Mouse (Mus musculus) cerebellum, postnatal 25 days (tissue): ENCODE data around the gene Map3k6.

Experiments used
- DNase-seq, 2 experiments: peaks; one replicate each; pipeline ENCODE4 v3.0.0; 2021; ENCODE audit warnings: mixed read lengths in 2 of 2

Map3k6 gene

GRCm38 (mm10) chr4:133217641-133218040, 23.0 kb upstream of the Map3k6 start:
- DNase-seq = peak; percentile 74 to 84

- no peak for DNase-seq
Observed at GRCm38 (mm10) chr4:133218745-133219144, 21.9 kb upstream of the Map3k6 start.

GRCm38 (mm10) chr4:133220656-133221055, 20.0 kb upstream of the Map3k6 start:
- peak in 1 of 2 experiments; percentile 55 for DNase-seq

GRCm38 (mm10) chr4:133221701-133222100, 18.9 kb upstream of the Map3k6 start:
- no peak for DNase-seq

GRCm38 (mm10) chr4:133223875-133224274, 16.7 kb upstream of the Map3k6 start:
- no peak for DNase-seq

GRCm38 (mm10) chr4:133226073-133226472, 14.5 kb upstream of the Map3k6 start:
- peak in 1 of 2 experiments; percentile 28 for DNase-seq

GRCm38 (mm10) chr4:133227636-133228035, 13.0 kb upstream of the Map3k6 start:
- DNase-seq = no peak

GRCm38 (mm10) chr4:133229582-133229981, 11.0 kb upstream of the Map3k6 start:
- DNase-seq = no peak

- peak in 1 of 2 experiments; percentile 52 for DNase-seq
Observed at GRCm38 (mm10) chr4:133233285-133233976, 7.2 kb upstream of the Map3k6 start.

- DNase-seq = no peak
Observed at GRCm38 (mm10) chr4:133234771-133235170, 5.8 kb upstream of the Map3k6 start.

GRCm38 (mm10) chr4:133235415-133235814, 5.2 kb upstream of the Map3k6 start:
- no peak for DNase-seq

- DNase-seq = no peak
Observed at GRCm38 (mm10) chr4:133237911-133238310, 2.7 kb upstream of the Map3k6 start.

GRCm38 (mm10) chr4:133240934-133241908, 603 bp downstream of the Map3k6 start:
- DNase-seq = peak; percentile 90 to 93

GRCm38 (mm10) chr4:133241910-133242309, 1.3 kb downstream of the Map3k6 start:
- no peak for DNase-seq

- no peak for DNase-seq
Observed at GRCm38 (mm10) chr4:133242710-133243109, 2.1 kb downstream of the Map3k6 start.

- no peak for DNase-seq
Observed at GRCm38 (mm10) chr4:133243538-133243937, 2.9 kb downstream of the Map3k6 start.

GRCm38 (mm10) chr4:133244289-133244688, 3.7 kb downstream of the Map3k6 start:
- no peak for DNase-seq

- no peak for DNase-seq
Observed at GRCm38 (mm10) chr4:133247072-133247471, 6.5 kb downstream of the Map3k6 start.

- no peak for DNase-seq
Observed at GRCm38 (mm10) chr4:133247806-133248449, 7.3 kb downstream of the Map3k6 start.

GRCm38 (mm10) chr4:133250609-133251008, 10.0 kb downstream of the Map3k6 start:
- DNase-seq = peak; percentile 96

GRCm38 (mm10) chr4:133251214-133251613, 10.6 kb downstream of the Map3k6 start:
- peak; percentile 38 to 53 for DNase-seq

- DNase-seq = no peak
Observed at GRCm38 (mm10) chr4:133252089-133252488, 11.5 kb downstream of the Map3k6 start.

- DNase-seq = no peak
Observed at GRCm38 (mm10) chr4:133253412-133253811, 12.8 kb downstream of the Map3k6 start.
